Mouse (Mus musculus) forebrain, embryonic 16.5 days (tissue): ENCODE results near the gene Ocm. TPM values are rescaled to one million over a fixed set of nuclear protein-coding genes. Genes with fewer than 3 reads are reported as not detected.

Experiments used
- ATAC-seq: fragments of 200-750 bp; cut with Nextera tagmentation; 2 replicates; pipeline ENCODE4 v1.8.0; 2017; ENCODE audit warnings: mild to moderate bottlenecking, moderate library complexity
- H3K27ac ChIP-seq: fragments of 300-500 bp; sonication (generic); 2 replicates; pipeline ENCODE4 v1.5.1; 2014; ENCODE audit warnings: low read length, control low read depth
- H3K27me3 ChIP-seq: fragments of 300-500 bp; sonication (generic); replicated peaks from 2 replicates; pipeline ENCODE4 v1.6.1; 2014; ENCODE audit warnings: low read length; ENCODE audit not compliant: control insufficient read depth, insufficient read depth
- H3K36me3 ChIP-seq: fragments of 300-500 bp; sonication (generic); 2 replicates; pipeline ENCODE4 v1.6.1; 2014; ENCODE audit not compliant: control insufficient read depth, insufficient read depth
- H3K4me1 ChIP-seq: fragments of 300-500 bp; sonication (generic); replicated peaks from 2 replicates; pipeline ENCODE4 v1.6.1; 2014; ENCODE audit warnings: low read length; ENCODE audit not compliant: control insufficient read depth, insufficient read depth
- H3K4me2 ChIP-seq: fragments of 300-500 bp; sonication (generic); 2 replicates; pipeline ENCODE4 v1.6.1; 2014; ENCODE audit warnings: mild to moderate bottlenecking, low read length, control low read depth
- H3K4me3 ChIP-seq: fragments of 300-500 bp; sonication (generic); replicated peaks from 2 replicates; pipeline ENCODE4 v1.5.1; 2014; ENCODE audit warnings: mild to moderate bottlenecking, low read length, control low read depth
- H3K9ac ChIP-seq: fragments of 300-500 bp; sonication (generic); replicated peaks from 2 replicates; pipeline ENCODE4 v1.6.1; 2014; ENCODE audit warnings: low read depth, low read length, control low read depth
- H3K9me3 ChIP-seq: fragments of 300-500 bp; sonication (generic); 2 replicates; pipeline ENCODE4 v1.6.1; 2016; ENCODE audit warnings: low read length; ENCODE audit not compliant: control insufficient read depth
- WGBS: fragments of 180-500 bp; shearing (Covaris S2); extraction: QIAGEN DNeasy Blood & Tissue Kit; methylation state at CpG from one replicate; pipeline ENCODE4 v1.1.7; 2014; 5-methylcytosine and 5-hydroxymethylcytosine counted together
- polyA plus RNA-seq: library from polyadenylated mRNA; unstranded; fragments of >200 nt; fragmentation: Nextera tagmentation; extraction: Ambion mirVana; gene quantifications from 2 replicates; pipeline ENCODE4 v1.2.1, GENCODE M21; 2015

Gene Ocm
- polyA plus RNA-seq: not detected in 2 replicates

GRCm38 (mm10) chr5:144026620-144027263 is at the start of gene Ocm:
TSS of gene Ocm (minus strand) at chr5:144026670.
- Histone ChIP-seq H3K4me2 (no peak within 1 kb of the TSS), H3K4me1 (no peaks in the 10 kb centered on the region), H3K9me3 (no peaks in the 10 kb centered on the region), H3K27ac (no peak within 1 kb of the TSS), H3K9ac (no peak within 1 kb of the TSS), H3K27me3 (no peaks in the 10 kb centered on the region), H3K36me3 (no peaks in the 10 kb centered on the region), H3K4me3 (no peak within 1 kb of the TSS)
- ATAC-seq: no peak
- WGBS: 81% methylated on average over 11 of the region's 11 CpGs

GRCm38 (mm10) chr5:144071249-144071648 is 44.8 kb upstream of the Ocm start:
- H3K27ac ChIP-seq: no peak overlapping the region
- ATAC-seq: no peak
- H3K9me3 ChIP-seq: no peaks in the 10 kb centered on the region
- H3K36me3 ChIP-seq: no peaks in the 10 kb centered on the region
- H3K9ac ChIP-seq: no peak overlapping the region
- H3K4me2 ChIP-seq: no peak overlapping the region
- H3K4me3 ChIP-seq: no peak overlapping the region
- H3K4me1 ChIP-seq: no peaks in the 10 kb centered on the region
- 47% methylated on average over 1 of the region's 1 CpGs for WGBS
- H3K27me3 ChIP-seq: no peaks in the 10 kb centered on the region

GRCm38 (mm10) chr5:144070064-144070463 is 43.6 kb upstream of the Ocm start:
- no peaks in the 10 kb centered on the region for H3K36me3 ChIP-seq
- no peak overlapping the region for H3K4me2 ChIP-seq
- no peaks in the 10 kb centered on the region for H3K4me1 ChIP-seq
- 95% methylated on average over 1 of the region's 1 CpGs for WGBS
- no peaks in the 10 kb centered on the region for H3K27me3 ChIP-seq
- no peak overlapping the region for H3K9ac ChIP-seq
- no peak for ATAC-seq
- no peaks in the 10 kb centered on the region for H3K9me3 ChIP-seq
- H3K4me3 ChIP-seq: no peak overlapping the region
- H3K27ac ChIP-seq: no peak overlapping the region

- Histone ChIP-seq H3K4me2 (no peak overlapping the region), H3K36me3 (no peaks in the 10 kb centered on the region), H3K27me3 (no peaks in the 10 kb centered on the region), H3K27ac (no peak overlapping the region), H3K9ac (no peak overlapping the region), H3K4me1 (no peaks in the 10 kb centered on the region), H3K4me3 (no peak overlapping the region), H3K9me3 (no peaks in the 10 kb centered on the region)
- no peak for ATAC-seq
- 88% methylated on average over 2 of the region's 2 CpGs for WGBS
These were observed 39.6 kb upstream of the Ocm start for GRCm38 (mm10) chr5:144066036-144066435.

GRCm38 (mm10) chr5:144064093-144064492 is 37.6 kb upstream of the Ocm start:
- no peak for ATAC-seq
- Histone ChIP-seq H3K9me3 (no peaks in the 10 kb centered on the region), H3K4me1 (no peaks in the 10 kb centered on the region), H3K4me2 (no peak overlapping the region), H3K4me3 (no peak overlapping the region), H3K27ac (no peak overlapping the region), H3K27me3 (no peaks in the 10 kb centered on the region), H3K36me3 (no peaks in the 10 kb centered on the region), H3K9ac (no peak overlapping the region)
- 48% methylated on average over 5 of the region's 5 CpGs for WGBS

GRCm38 (mm10) chr5:144054340-144054739 is 27.9 kb upstream of the Ocm start:
- H3K9ac ChIP-seq: no peak overlapping the region
- H3K9me3 ChIP-seq: no peaks in the 10 kb centered on the region
- H3K4me1 ChIP-seq: no peaks in the 10 kb centered on the region
- H3K4me2 ChIP-seq: no peak overlapping the region
- H3K27ac ChIP-seq: no peak overlapping the region
- H3K36me3 ChIP-seq: no peaks in the 10 kb centered on the region
- H3K27me3 ChIP-seq: no peaks in the 10 kb centered on the region
- H3K4me3 ChIP-seq: no peak overlapping the region
- ATAC-seq: no peak
- WGBS: 93% methylated on average over 6 of the region's 6 CpGs

GRCm38 (mm10) chr5:144053450-144053849 is 27.0 kb upstream of the Ocm start:
- Histone ChIP-seq H3K9me3 (no peaks in the 10 kb centered on the region), H3K36me3 (no peaks in the 10 kb centered on the region), H3K27ac (no peak overlapping the region), H3K27me3 (no peaks in the 10 kb centered on the region), H3K4me3 (no peak overlapping the region), H3K4me2 (no peak overlapping the region), H3K4me1 (no peaks in the 10 kb centered on the region), H3K9ac (no peak overlapping the region)
- WGBS: 53% methylated on average over 3 of the region's 3 CpGs
- no peak for ATAC-seq

- Histone ChIP-seq H3K27me3 (no peaks in the 10 kb centered on the region), H3K9ac (no peak overlapping the region), H3K4me1 (peaks cover 5% of the 10 kb centered on the region), H3K4me3 (no peak overlapping the region), H3K9me3 (no peaks in the 10 kb centered on the region), H3K4me2 (no peak overlapping the region), H3K36me3 (no peaks in the 10 kb centered on the region), H3K27ac (no peak overlapping the region)
- ATAC-seq: no peak
These were observed 24.8 kb upstream of the Ocm start for GRCm38 (mm10) chr5:144051268-144051667.

GRCm38 (mm10) chr5:144049881-144050280 is 23.4 kb upstream of the Ocm start:
- H3K27ac ChIP-seq: no peak overlapping the region
- H3K36me3 ChIP-seq: no peaks in the 10 kb centered on the region
- WGBS: 76% methylated on average over 3 of the region's 3 CpGs
- H3K9ac ChIP-seq: no peak overlapping the region
- H3K4me1 ChIP-seq: peaks cover 5% of the 10 kb centered on the region
- no peaks in the 10 kb centered on the region for H3K9me3 ChIP-seq
- no peak for ATAC-seq
- H3K27me3 ChIP-seq: no peaks in the 10 kb centered on the region
- no peak overlapping the region for H3K4me2 ChIP-seq
- no peak overlapping the region for H3K4me3 ChIP-seq

GRCm38 (mm10) chr5:144047324-144047723 is 20.9 kb upstream of the Ocm start:
- H3K27ac ChIP-seq: peak overlapping the region; percentile 69
- 43% methylated on average over 13 of the region's 13 CpGs for WGBS
- 0 out of 2 replicates have a peak, but pooled peaks have one; percentile 26 for ATAC-seq

More at GRCm38 (mm10) chr5:144047324-144047723, 20.9 kb upstream of the Ocm start:
- H3K4me2 ChIP-seq: peak overlapping the region; percentile 26
- no peak overlapping the region for H3K4me3 ChIP-seq
- H3K9me3 ChIP-seq: no peaks in the 10 kb centered on the region
- H3K27me3 ChIP-seq: no peaks in the 10 kb centered on the region
- H3K36me3 ChIP-seq: no peaks in the 10 kb centered on the region
- H3K9ac ChIP-seq: no peak overlapping the region
- peaks cover 5% of the 10 kb centered on the region for H3K4me1 ChIP-seq
